Mouse (Mus musculus): ENCODE results near the gene Fut2.

DNA sequence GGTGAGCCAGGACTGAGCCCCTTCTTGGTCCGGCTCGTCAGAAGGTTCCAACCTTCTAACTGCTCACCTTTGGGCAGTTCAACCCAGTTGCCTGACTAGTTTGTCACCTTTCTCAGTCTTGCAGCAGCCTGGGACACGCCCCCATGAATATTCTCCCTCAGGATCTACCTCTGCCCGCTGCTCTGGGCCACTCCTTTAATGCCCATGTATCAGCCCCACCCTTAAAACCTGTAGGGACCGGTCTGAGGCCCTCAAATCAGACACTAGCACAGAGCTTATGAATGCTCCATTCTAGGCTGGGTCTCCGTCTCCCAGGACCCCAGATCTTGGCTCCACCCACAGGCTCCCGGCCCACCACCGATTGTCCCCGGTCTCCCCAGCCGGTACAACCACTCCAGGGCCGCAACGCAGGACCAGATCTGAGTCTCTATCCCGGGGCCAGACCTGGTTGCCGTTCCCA is 48.5 kb upstream of the Fut2 start:
- TF ChIP-seq POLR2A (IDR thresholded peaks at IDR 0.05; ENCODE audit: control insufficient read depth, extremely low read depth, insufficient read depth, low read length, poor library complexity): no peak
- no peak for TF ChIP-seq CTCF (IDR thresholded peaks at IDR 0.05; ENCODE audit: borderline replicate concordance, control insufficient read depth, extremely low read depth, insufficient read depth, low read length, poor library complexity)

Data from thymus, adult 2 months (tissue).